Mouse (Mus musculus) natural killer cell, adult 2 months (primary cell): ENCODE measurements around the gene Dda1.
"Not testable (repeated sequence)": the region's sequence is repeated elsewhere in the genome, so short reads cannot be mapped to it uniquely, and the experiment has no call there.

Source experiments
- DNase-seq, 2 experiments: peaks; one replicate each; pipeline ENCODE4 v3.0.0; 2022; ENCODE audit warnings: low spot score in 2 of 2

The Dda1 gene

DNA sequence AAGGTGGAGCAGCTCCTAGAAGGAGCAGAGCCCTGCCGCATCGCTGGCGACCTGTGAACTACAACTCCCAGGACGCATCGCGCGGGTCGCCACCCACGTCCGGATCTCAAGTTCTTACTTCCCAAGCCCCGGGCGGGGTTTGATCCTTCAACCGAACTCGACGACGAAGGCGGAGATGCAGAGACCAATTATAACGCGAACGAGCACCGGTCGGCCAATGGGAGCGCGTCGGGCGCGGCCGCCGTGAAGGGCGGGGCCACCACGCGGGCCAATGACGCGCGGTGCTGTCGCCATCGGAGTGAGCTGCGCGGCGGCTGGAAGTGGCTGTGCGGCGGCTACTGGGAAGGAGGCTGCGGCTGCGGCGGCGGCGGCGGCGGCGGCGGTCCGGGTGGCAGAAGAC lies at the start of gene Dda1:
Gene Dda1 (plus strand): TSS at position 284 of the 400 bp plus-strand sequence.
- peak; percentile 96 to 97 for DNase-seq

DNA sequence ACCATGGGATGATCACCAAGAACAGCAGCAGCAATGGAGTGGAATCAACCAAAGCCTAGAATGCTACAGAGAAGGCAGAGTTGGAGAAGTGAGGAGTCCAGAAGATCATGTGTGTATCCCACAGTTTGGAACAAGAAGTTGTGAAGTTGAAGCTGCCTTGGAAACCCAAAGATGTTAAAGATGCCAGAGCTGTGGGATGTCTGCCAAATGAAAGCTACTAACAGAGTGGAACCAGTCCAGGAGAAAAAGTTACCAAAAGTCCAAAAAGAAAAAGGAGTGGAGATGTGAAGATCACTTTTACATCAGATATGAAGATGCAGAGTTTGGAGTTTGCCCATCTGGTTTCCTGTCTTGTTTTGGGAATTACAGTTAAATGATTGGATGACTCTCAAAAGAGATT lies 46.9 kb upstream of the Dda1 start:
- DNase-seq: no peak

DNA sequence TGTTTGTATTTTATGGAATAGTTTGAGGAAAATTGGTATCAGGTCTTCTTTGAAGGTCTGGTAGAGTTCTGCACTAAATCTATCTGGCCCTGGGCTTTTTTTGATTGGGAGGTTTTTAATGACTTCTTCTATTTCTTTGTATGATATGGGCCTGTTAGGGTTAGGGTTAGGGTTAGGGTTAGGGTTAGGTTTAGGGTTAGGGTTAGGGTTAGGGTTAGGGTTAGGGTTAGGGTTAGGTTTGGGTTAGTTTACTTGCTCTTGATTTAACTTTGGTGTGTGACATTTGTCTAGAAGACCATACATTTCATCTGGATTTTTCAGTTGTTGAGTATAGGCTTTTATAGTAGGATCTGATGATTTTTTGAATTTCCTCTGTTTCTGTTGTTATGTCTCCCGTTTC lies 36.1 kb upstream of the Dda1 start:
- DNase-seq: not testable (repeated sequence)

DNA sequence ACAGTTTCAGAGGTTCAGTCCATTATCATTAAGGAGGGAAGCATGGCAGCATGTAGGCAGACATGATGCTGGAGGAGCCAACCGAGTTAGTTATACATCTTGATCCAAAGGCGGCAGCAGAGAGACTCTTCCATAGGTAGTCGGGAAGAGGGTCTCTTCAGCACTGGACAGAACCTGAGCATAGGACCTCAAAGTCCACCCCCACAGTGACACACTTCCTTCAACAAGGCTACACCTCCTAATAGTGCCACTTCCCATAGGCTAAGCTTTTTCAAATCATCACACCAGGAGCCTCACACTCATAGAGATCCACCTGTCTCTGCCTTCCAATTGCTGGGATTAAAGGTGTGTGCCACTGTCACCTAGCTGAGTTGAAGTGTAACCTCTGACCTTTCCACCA lies 32.0 kb upstream of the Dda1 start:
- DNase-seq: no peak

DNA sequence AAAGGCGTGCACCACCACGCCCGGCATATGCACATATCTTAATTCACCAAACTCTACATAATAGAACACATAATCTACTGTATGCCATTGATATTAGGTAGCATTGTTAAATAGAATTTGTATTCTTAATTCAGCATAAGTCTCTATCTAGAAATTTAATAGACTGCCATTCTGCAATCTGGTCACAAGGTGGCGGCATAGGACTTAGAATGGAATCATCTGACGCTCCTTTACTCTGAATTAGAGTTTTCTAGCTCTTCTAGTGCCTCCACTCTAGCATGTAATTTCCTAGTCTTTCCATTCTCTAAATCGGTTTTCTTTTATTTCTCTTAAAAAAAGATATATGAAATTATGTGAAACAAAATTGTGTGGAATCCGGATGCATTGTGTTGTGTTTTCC lies 27.6 kb upstream of the Dda1 start:
- peak; percentile 54 to 62 for DNase-seq

DNA sequence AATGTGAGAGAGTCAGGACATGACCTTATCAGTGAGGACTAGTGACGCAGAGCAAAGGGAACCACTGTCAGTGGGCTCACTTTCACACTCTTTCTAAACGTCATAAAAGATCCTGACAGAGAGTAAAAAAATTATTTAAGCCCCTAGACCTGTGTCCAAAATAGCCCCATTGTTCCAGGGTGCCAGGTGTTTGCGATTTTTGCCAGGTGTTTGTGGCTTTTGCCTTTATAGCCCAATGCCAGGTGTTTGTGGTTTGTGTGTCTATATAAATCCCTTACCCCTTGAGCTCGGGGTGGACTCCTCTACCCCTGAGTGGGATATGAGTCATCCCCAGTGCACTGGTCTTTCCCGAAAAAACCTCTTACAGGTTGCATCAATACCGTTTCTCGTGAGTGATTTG lies 23.9 kb upstream of the Dda1 start:
- DNase-seq: no peak

DNA sequence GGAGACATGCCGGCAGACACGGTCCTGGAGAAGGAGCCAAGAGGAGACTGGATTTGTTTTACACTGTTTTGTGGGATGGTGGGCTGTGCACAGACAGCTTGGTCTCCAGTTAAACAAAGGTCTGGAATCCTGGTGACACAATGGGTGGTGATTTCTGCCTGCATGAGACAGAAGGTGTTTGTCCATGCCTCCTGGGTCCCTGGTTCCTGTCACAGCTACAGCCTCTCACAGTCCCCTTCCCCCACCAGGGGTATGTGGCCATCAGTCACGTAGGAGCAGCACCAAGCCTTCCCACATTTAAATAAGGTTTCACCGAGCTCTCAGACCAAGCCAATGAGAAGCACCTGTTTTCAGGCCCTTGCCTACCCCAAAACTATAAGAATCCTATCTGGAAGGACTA lies 17.7 kb upstream of the Dda1 start:
- no peak for DNase-seq

DNA sequence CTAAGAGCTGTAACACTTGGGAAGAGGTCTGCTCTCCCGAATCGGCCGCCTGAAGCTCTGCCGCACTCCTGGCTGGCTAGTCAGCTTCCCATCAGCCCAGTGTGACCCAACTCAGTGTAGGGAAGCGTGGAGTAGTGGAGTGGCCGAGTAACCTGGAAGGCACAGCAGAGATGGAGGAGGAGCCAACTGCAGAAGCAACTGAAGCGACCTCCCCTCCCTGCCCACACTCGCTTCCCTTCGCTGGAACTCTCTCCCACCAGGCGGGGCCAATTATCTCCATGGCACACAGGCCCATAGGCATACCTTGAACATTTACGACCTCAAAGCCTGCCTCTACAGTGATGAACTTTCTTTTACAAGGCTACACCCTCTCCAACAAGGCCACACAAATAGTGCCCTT lies 17.2 kb upstream of the Dda1 start:
- no peak for DNase-seq

DNA sequence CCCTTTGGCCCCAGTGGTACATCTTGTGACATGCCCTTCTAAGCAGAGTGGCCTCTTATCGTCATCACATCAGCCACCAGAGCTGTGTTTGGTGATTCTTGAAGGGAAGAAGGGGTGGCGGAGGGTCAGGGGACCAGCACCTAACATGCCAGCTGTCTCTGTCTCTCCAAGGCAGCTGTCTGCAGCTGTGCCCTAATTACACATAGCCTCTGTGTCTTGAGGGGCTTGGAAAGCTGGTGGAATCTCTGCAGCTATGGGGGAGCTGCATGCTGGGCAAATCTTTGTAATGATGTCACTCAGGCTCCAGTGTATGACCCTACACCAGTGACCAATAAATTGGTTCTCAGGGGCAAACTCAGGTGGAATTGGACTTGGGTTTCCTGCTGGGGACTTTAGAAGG lies 16.3 kb upstream of the Dda1 start:
- DNase-seq: no peak

DNA sequence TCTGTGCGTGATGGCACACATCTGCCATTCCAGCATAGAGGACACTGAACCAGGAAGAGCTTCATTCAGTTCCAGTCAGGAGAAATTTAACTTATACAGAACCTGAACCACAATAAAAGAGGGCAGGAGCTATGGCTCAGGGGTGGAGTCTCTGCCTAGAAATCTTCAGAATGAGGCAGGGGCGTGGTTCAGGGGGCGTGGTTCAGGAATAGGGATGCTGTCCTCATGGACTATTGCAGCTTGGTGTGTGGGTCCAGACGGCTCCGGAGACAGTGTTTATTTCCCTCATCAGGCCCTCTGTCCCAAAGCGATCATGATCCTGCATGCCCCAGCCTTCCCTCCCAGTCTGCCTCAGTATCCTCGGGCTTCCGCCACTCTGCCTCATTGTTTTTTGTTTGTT lies 14.3 kb upstream of the Dda1 start:
- no peak for DNase-seq

DNA sequence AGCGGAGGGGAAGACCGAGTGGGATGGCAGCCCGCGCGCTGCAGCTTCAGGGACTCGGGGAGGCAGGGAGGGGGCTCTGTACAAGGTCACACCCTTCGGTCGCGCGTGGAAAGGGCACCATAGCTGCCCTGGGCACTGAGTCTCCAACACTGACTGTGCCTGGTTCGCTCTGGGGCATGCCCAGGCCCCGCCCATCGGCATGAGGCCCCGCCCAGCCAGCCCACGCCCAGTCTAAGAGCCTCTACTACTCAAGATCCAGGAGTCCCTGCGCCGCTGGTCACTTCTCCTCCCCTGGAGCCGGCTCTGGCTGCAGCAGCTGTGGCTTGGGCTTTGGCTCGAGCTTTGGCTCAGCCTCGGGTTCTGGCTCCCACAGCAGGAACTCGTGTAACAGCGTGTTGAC lies 12.1 kb upstream of the Dda1 start:
- no peak for DNase-seq

DNA sequence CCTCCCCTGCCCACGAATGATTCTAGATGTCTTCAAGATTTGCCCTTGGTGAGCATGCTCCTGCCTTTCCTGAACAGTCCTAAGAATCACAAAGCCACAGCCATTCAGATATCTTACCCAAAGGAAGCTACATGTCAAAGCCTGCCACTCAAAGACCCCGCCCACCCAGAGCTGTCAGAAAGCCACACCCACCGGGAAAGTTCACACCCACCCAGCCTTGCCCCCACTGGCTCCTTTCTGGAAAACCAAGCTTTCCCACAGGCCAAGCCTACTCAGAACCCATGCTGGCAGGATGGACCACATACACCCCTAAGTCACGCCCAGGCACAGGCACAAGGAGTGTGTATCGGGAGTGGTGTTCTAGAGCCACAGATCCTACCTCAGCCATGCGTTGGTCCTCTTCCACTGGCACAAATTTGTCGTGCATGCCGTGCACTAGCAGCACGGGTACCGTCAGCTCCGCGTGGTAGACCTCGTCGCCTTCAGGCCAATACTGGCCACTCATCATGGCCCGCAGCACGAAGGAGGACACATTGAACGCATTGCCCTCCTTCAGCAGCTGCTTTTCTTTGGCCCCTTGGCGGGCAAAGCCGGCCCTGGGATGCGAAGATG lies 11.2 kb upstream of the Dda1 start:
- no peak for DNase-seq

DNA sequence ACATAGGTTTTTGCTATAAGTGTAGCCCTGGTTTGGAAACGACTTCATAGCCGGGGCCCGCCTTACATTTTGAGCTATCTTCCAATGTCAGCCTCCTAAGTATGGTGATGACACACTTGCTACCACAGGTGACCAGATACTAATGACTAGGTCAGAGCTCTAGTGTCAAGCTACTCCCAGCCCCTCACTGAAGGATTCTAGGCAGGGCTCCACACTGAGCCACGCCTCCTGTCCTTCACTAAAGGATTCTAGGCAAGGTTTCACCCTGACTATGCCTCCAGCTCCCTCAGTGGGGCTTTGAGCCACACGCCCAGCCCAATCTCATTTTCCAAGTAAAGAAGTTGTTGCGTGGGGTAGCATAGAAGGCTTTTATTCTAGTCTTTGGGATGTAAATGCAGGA lies 8.3 kb upstream of the Dda1 start:
- no peak for DNase-seq

DNA sequence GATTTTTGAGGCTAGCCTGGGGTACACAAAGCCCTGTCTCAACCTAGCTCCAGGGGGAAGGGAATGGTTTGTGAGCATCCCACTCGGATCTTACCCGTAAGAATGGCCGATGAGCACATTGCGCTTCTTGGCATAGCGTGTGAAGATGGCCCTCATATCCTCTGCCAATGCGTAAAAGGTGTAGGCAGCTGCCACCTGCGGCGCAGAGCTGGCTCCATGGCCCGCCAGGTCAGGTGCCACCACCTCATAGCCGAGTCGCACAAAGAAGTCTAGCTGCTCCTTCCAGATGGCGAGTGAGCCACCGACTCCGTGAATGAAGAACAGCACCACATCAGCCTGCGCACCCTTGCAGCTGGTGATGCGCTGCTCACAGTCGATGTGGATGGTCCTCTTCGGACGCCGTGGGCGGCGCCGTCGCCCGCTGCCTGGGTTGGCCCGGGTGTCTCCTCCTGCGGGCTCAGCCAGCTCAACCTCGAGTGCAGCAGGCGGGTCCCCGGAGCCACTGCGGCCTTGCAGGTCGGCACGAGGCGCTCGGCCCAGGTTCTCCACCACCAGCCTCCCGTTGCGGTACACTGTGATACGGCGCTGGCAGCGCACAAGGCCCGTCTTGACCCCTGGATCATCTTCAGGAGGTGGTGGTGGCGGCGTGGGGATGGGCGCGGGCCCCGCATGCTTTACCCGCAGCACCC lies 7.7 kb upstream of the Dda1 start:
- DNase-seq: no peak

DNA sequence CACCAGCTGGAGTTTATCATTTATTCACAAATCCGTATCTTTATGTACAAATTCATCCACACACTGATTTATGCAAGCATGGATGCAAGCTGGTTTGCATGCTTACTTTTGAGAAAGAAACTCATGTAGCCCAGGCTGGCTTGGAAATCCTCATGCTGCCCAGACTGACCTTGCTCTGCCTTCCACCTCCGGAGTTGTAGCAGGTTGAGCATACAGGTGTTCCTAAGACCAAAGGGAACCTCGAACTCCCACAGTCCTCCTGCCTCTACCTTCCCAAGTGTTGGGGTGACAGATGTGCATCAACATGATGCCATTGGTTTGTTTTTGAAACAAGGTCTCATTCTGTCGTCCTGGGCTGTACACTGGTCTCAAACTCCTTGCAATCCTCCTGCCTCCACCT lies 6.8 kb upstream of the Dda1 start:
- DNase-seq: no peak

DNA sequence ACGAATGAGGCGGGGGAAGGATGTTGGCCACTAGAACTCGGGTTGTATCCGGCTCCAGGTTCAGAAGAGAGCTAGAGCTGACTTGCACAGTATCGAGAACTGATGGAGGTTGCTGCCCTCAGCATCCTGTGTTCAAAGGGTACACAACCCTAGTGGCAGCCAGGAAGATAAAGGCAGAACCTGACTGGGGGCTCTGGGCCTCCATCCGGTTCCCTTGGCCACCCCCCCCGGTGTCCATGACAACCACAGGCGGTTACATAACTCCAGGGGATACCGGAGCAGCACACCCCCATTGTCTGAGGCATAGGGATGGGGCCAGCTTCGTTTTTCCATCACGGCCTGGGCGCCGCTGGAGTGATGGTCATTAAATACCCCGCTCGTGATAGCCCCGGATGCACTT lies 6.2 kb upstream of the Dda1 start:
- peak; percentile 82 to 85 for DNase-seq

DNA sequence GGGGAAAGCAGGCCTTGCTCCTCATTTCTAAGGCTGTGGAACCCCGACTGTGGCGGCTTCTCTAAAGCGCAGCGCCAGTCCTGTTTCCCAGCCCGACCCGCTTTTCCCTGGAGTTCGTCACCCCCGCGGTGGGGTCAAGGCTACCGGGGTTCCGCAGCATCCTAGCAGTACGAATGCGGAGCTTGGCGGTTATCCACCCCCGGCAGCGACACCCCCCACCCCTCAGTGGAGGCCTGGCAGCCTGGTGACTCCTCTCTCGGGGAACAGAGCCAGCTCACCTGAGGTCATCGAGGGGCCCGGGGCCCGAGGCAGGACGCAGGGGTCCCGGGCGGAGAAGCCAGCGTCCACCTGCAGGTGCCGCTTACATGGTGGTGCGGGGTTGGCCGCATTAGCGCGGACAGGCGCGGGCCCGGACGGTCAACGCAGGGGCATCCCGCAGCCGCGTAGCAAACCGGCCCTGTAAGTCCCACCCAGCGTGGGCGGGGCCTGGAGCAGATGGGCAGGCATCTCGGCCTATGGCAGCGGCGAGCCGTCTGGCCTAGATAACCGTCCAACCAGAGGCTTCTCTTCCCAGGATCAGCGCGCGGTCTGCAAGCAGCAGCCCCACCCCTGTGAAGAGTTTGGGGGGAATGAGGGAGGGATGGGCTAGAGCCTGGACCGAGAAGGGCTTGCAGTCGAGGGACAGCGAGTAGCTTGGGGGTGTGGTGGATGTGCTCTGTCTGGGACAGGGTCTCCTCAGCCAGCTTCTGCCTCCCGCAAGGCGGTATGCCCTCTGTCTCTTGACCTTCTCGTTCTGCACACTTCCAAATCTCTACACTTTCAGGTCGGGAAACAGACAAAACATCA lies 5.6 kb upstream of the Dda1 start, which contains the start of gene Abhd8:
Gene Abhd8 (minus strand): TSS at position 468 of the 846 bp plus-strand sequence.
- peak; percentile 92 for DNase-seq

DNA sequence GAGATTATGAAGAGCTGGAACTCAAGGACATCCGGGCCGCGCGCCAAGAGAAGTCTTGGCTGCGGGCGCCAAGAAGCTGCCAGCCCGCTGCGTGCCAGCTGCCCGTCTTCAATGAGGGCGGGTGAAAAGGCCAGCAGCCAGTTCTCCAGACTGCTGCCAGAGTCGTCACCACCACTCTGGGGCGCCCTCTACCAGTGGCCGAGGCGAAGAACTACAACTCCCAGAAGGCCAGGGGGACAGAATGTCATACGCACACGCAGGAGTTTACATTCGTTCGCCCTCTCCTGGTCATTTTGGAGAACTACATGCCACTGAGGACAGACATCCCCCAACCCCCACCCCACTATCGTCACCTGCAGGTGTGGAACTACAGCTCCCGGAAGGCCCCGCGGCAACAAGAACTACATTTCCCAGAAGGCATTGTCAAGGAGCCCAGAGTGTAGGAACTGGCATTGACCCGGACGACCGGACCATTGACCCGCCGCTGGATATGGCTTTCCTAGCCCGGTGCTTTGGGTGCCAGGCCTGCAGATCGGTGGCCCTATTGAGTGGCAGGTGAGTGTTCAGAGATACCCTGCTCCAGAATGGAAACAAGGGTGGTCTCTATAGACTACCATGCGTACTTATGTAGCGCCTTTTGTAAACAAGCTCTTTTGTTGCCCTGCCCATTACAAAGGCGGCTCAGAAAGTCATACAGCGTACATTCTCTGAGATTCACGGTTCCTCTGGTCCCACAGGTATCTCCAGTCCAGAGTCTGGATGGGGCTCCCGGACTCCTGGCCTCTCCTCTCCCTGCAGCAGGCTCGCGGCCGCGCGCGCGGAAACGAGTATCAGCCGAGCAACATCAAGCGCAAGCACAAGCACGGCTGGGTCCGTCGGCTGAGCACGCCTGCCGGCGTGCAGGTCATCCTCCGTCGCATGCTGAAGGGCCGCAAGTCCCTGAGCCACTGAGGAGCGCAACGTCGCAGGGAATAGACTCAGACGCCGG lies 4.2 kb upstream of the Dda1 start, which contains the start of gene Mrpl34:
Gene Mrpl34 (plus strand): TSS at position 447 of the 988 bp plus-strand sequence.
- peak; percentile 99 for DNase-seq

DNA sequence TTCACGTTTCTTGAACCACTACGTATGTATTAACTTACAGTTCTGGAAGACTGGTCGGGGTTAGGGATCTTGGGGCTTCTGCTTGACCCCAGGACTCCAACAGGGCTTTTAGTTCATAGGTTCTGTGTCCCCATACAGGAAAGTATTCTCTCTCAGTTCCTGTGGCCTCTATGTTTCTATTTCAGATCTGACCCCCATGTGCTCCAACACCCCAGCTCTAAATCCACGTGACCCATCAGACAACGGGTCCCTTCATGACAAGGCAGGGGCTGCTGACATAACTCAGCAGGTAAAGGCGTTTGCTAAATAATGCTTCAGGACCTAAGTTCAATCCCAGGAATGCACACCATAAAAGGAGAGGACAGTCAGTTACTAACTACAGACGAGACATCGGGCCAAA lies 3.3 kb upstream of the Dda1 start:
- DNase-seq: no peak

DNA sequence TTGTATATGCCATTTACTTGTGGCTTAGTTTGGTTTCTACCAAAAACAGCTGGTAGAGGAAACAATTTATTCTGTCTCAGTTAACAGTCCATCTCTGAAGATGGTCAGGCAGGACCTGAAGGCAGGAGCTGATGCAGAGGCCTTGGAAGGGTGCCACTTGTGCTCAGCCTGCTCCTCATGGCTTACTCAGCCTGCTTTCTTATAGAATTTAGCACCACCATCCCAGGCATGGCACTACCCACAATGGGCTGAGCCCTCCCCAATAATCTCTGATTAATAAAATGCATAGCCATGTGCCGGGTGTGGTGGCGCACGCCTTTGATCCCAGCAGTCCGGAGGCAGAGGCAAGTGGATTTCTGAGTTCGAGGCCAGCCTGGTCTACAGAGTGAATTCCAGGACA lies 2.8 kb upstream of the Dda1 start:
- DNase-seq: no peak

DNA sequence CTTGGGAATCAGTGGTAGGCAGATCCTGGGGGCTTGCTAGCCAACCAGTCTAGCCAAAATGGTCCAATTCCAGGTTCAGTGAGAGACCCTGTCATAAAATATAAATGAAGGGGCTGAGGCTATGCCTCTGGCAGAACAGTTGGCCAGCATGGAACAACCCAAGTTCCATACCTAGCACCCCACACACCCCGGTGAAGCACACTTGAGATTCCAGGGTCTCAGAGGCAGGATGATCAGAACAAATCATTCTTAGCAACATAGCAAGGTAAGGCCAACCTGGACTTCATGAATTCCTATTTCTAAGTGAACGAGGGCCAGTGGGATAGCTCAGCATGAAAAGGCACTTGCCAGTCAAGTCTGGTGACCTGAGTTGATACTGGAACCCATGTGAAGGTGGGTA lies 1.8 kb upstream of the Dda1 start:
- no peak for DNase-seq

DNA sequence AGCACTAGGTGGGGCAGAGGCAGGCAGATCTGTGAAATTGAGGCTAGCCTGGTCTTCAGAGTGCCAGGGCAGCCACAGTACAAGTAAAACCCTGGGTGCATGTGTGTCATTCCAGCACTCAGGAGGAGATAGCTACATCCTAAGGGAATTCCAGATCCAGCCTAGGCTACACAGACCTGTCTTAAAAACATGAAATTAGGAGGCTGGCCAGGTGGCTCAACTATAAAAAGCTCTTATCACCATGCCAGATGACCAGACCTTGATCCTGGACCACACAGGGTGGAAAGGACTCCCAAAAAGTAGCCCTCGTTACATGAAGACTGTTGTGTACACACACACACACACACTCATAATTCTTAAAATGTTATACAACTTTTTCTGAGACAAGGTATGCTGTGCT lies 998 bp upstream of the Dda1 start:
- no peak for DNase-seq
